Mouse (Mus musculus): Measurements from ENCODE around the gene Abca3.

GRCm38 (mm10) chr17:24378496-24378895 is 26.7 kb downstream of the Abca3 start:
- no peak for TF ChIP-seq CTCF (IDR thresholded peaks at IDR 0.05; ENCODE audit: control insufficient read depth, insufficient read depth, insufficient replicate concordance, low read depth, low read length)
- no peak for TF ChIP-seq POLR2A (IDR thresholded peaks at IDR 0.05; ENCODE audit: control insufficient read depth, low read depth, low read length)

Data from testis, adult 2 months (tissue).